Mouse (Mus musculus): ENCODE data around the gene Gm28710. TPM values are rescaled to one million over a fixed set of nuclear protein-coding genes. Genes with fewer than 3 reads are reported as not detected.

Gm28710 gene
- total RNA-seq (2023; ENCODE audit: inconsistent age): not detected in 4 replicates

DNA sequence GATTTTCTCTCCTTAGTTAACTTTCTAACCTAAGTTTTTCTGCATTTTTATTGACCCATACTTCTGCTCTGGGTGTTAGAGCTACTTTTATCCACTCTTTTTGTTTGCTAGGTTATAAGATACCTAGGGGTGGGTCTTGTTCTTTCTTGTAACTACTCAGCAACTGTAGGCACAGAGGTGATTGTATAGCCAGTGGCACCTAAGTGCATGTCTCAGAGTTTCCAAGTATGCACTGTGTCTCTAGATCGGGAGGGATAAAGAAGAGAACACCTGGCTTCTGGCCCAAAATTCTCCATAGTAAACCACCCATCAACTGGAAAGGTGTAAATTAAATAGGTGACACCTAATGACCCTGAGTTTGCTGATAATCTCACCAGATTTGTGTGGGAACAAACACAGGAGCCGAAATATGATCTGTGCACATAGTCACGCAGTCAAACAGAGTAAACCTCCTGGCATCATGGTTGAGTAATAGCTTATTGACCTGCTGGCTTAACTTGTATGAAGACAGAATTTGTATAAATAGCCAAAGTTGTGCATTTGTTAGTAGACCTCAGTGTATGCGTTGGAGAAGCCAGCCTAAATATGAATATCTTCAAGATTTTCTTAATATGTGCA is at the start of gene Gm28710:
Gene Gm28710 (plus strand): TSS at position 568 of the 618 bp plus-strand sequence.

Other genes starting within 250 kb of the Gm28710 start
- gene Hgf, start 238.3 kb upstream of the Gm28710 start, total RNA-seq (2023; ENCODE audit: inconsistent age): not detected in 4 replicates

Data from B cell, adult (primary cell).